In genomic region chr2:131354049-131354448, GRCm38 (mm10) we compare ENCODE assay signal across 24 mouse cellular contexts. TPM values are rescaled to one million over a fixed set of nuclear protein-coding genes. Genes with fewer than 3 reads are reported as not detected.
DNase-seq lines count a peak whose midpoint lies in the region; ATAC-seq and TF ChIP-seq lines count a peak whose summit lies in the region.
"Had no signal": no experiment of that assay in that cellular context is flagged by ENCODE, and none has a peak within 500 bp of the region (broad histone marks: within the 10 kb centered on the region; RNA-seq: fewer than 3 reads in every experiment).

No protein-coding gene starts in this region.

- H3K4me1 ChIP-seq in kidney, embryonic 15.5 days = peaks cover 17% of the 10 kb centered on the region
- H3K4me1 ChIP-seq in testis, adult 2 months (ENCODE audit: control insufficient read depth, insufficient read depth, low read length) = peaks cover 4% of the 10 kb centered on the region
- H3K4me1 ChIP-seq in intestine, embryonic 15.5 days (replicated peaks) = peaks cover 8% of the 10 kb centered on the region; the same call in 1 of the 2 replicates

- WGBS in kidney, embryonic 15.5 days = 54% methylated on average over 6 of the region's 6 CpGs
- WGBS in intestine, embryonic 15.5 days = 39% methylated on average over 6 of the region's 6 CpGs

- H3K36me3 ChIP-seq in kidney, embryonic 15.5 days = no peaks in the 10 kb centered on the region
- H3K36me3 ChIP-seq in testis, adult 2 months (ENCODE audit: control insufficient read depth, insufficient read depth, low read length) = no peaks in the 10 kb centered on the region
- H3K36me3 ChIP-seq in intestine, embryonic 15.5 days = no peaks in the 10 kb centered on the region
- H3K36me3 ChIP-seq: forebrain, embryonic 10.5 days; heart, embryonic 10.5 days; heart, embryonic 13.5 days had no signal

- ATAC-seq in kidney, embryonic 15.5 days (replicated peaks; ENCODE audit: low FRiP score) = no peak
- ATAC-seq in intestine, embryonic 15.5 days = peak; percentile 46
- ATAC-seq: forebrain, embryonic 13.5 days; forebrain, embryonic 16.5 days; Patski had no signal

- no peak overlapping the region for H3K9ac ChIP-seq in kidney, embryonic 15.5 days
- H3K9ac ChIP-seq in intestine, embryonic 15.5 days = no peak overlapping the region

- no peaks in the 10 kb centered on the region for H3K27me3 ChIP-seq in kidney, embryonic 15.5 days
- no peaks in the 10 kb centered on the region for H3K27me3 ChIP-seq in testis, adult 2 months (ENCODE audit: control insufficient read depth, insufficient read depth, low read length)
- H3K27me3 ChIP-seq in intestine, embryonic 15.5 days (replicated peaks) = no peaks in the 10 kb centered on the region
- H3K27me3 ChIP-seq: forebrain, embryonic 13.5 days; Patski had no signal

- H3K4me2 ChIP-seq in kidney, embryonic 15.5 days = 0 out of 2 replicates have a peak overlapping the region, but pooled peaks have one; percentile 79
- no peak overlapping the region for H3K4me2 ChIP-seq in intestine, embryonic 15.5 days (replicated peaks)

- no peak for TF ChIP-seq POLR2A in testis, adult 2 months (IDR thresholded peaks at IDR 0.05; ENCODE audit: control insufficient read depth, low read depth, low read length)

- H3K4me3 ChIP-seq in kidney, embryonic 15.5 days (replicated peaks) = no peak overlapping the region
- H3K4me3 ChIP-seq in testis, adult 2 months (ENCODE audit: control insufficient read depth, low read depth, low read length) = peak overlapping the region; percentile 91
- no peak overlapping the region for H3K4me3 ChIP-seq in intestine, embryonic 15.5 days (replicated peaks)
- H3K4me3 ChIP-seq: heart, adult 2 months had no signal

- H3K27ac ChIP-seq in kidney, embryonic 15.5 days = no peak overlapping the region
- H3K27ac ChIP-seq in testis, adult 2 months (ENCODE audit: control insufficient read depth, insufficient read depth, low read depth, low read length) = no peak overlapping the region
- no peak overlapping the region for H3K27ac ChIP-seq in intestine, embryonic 15.5 days
- H3K27ac ChIP-seq: forebrain, embryonic 13.5 days; heart, adult 2 months; heart, embryonic 10.5 days; heart, embryonic 13.5 days; hindbrain, embryonic 14.5 days had no signal

- TF ChIP-seq CTCF in testis, adult 2 months (IDR thresholded peaks at IDR 0.05; ENCODE audit: control insufficient read depth, insufficient read depth, insufficient replicate concordance, low read depth, low read length) = no peak

- no peaks in the 10 kb centered on the region for H3K9me3 ChIP-seq in kidney, embryonic 15.5 days (replicated peaks)
- H3K9me3 ChIP-seq in intestine, embryonic 15.5 days = no peaks in the 10 kb centered on the region
- H3K9me3 ChIP-seq: forebrain, embryonic 10.5 days; forebrain, embryonic 13.5 days; heart, embryonic 10.5 days; heart, embryonic 13.5 days had no signal

- DNase-seq in kidney, postnatal 36 days = no peak
- DNase-seq in testis, postnatal 14 days (ENCODE audit: low spot score) = no peak
- no peak for DNase-seq in lung, adult 18-20 months
- DNase-seq in left cerebral cortex, adult 18-20 months (ENCODE audit: low spot score in 2 of 2) = no peak
- DNase-seq: adrenal gland, postnatal 10 days; adrenal gland, postnatal 36 days; cerebellum, adult 18-20 months; cerebellum, adult 9-10 months; cerebellum, postnatal 14 days; gastrocnemius, postnatal 10 days; gastrocnemius, postnatal 36 days; heart, adult 2 months; heart, postnatal 14 days; heart, postnatal 4 days had no signal

RNA-seq across cellular contexts. Expression of gene Rnf24, which starts 1.4 kb away (rescaled TPM):
- 3.9 and 4.0 TPM in 2 replicates for polyA plus RNA-seq in kidney, embryonic 15.5 days (2015; fragmentation: Nextera tagmentation; extraction: Ambion mirVana)
- polyA plus RNA-seq in testis, adult 2 months (2012; rRNA removed) = 55.4 and 64.7 TPM in 2 replicates
- 2.1 and 2.2 TPM in 2 replicates for polyA plus RNA-seq in intestine, embryonic 15.5 days (2015; fragmentation: Nextera tagmentation; extraction: Ambion mirVana)
- total RNA-seq in left cerebral cortex, adult 18-20 months (2021) = 10 to 100 TPM; 40.7 to 41.8 TPM

Comparison
In these comparisons a context has a peak if more than half of its experiments do, and no peak if none do; other contexts are left out.
1. RNA of gene Rnf24, which starts 1.4 kb away (polyA plus RNA-seq): 55.4 to 64.7 TPM in testis, adult 2 months; 3.9 to 4.0 TPM in kidney, embryonic 15.5 days and 2.1 to 2.2 TPM in intestine, embryonic 15.5 days; every median in the first group is over 10 times any median in the second.